Mouse (Mus musculus) CD4-positive, CD25-positive, alpha-beta regulatory T cell, adult 4 months (primary cell): ENCODE data around the gene Rps6kl1. TPM values are rescaled to one million over a fixed set of nuclear protein-coding genes. Genes with fewer than 3 reads are reported as not detected.
A peak's percentile ranks its signal among the peaks of the same experiment; 100 is the strongest.

ENCODE experiments used
- ATAC-seq: one replicate; pipeline ENCODE4 v1.8.0; 2017
- polyA plus RNA-seq, 2 experiments: library from polyadenylated mRNA; unstranded; fragments of 100-300 nt; shearing (Covaris generic); gene quantifications; one replicate each; pipeline ENCODE4 v1.2.1; 2017

The Rps6kl1 gene
- polyA plus RNA-seq, 2 experiments from 2014 or later, result 0.28 to 0.43 TPM

GRCm38 (mm10) chr12:85101521-85102106 lies 49.5 kb downstream of the Rps6kl1 start:
- ATAC-seq, result no peak

GRCm38 (mm10) chr12:85101001-85101400 lies 50.1 kb downstream of the Rps6kl1 start:
- no peak for ATAC-seq

DNA sequence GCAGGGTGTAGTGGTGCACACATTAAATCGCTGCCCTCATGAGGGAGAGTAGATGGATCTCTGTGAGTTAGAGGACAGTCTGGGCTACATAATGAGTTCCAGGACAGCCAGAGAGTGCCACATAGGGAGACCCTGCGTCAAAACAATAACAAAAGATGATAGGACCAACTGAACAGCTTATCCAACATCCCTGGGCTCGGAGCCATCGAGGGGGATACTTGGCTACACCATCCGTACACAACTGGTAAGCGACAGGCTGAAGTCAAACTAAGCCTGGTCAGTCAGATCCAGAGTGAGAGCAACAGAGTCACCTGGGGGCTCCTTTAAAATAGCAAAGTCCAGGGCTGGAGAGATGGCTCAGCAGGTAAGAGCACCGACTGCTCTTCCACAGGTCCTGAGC lies 55.2 kb downstream of the Rps6kl1 start:
- no peak for ATAC-seq

DNA sequence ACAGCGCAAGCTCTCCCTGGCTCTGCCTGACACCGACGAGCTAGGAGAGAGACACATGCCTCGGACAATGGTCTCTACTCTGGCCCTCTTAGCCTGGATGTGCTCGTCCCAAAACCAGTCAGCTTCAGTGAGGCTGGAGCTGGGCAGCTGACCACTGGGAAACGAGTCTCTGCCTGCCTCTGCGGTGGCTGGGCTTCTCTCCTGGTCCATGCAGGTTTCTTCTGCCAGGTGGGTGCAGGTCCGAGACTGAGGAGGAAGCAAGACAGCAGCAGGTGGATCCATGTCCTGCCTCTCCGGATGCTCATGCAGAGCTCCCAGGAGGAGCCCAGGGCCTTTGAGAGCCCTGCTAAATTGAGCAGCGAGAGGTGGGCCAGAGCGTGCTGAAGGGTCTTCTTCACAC lies 55.9 kb downstream of the Rps6kl1 start:
- no peak for ATAC-seq

DNA sequence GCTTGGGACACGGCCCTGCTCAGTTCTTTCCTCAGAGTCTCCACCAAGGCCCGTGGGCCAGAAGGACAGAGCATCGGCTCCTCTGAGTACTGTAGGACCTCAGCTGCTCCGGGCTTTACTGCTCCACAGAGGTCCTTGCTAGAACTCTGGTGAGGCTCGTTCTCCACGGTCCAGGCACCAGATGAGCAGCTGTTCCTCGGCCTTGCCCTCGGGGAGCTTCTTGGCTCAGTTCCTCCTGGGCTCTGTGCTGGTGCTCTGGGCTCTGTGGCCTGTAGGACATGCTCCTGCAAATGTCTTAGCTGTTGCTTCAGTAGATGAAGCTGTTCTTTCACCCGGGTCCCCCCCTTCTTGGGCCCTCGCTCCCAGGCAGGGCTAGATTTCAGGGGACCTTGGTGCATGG lies 56.4 kb downstream of the Rps6kl1 start:
- ATAC-seq, result no peak

DNA sequence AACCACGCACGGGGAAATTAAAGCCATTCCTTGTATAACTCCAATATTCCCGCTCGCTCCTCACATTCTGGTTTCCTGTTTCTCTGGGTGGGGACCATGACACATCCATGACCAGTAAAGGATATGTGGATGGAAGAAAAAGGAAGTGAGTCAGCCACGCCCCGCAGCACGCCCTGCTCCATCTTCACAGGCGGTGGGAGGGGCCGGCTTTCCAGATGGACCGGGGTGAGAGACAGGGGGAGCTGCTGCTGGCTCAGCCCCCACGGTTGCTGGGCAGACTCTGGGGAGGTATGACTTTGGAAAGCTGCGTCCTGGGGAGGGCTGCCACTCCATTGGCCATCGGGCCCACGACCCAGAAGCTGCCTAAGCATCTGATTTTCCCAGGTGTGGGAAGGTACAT lies 57.1 kb downstream of the Rps6kl1 start:
- ATAC-seq, result no peak

DNA sequence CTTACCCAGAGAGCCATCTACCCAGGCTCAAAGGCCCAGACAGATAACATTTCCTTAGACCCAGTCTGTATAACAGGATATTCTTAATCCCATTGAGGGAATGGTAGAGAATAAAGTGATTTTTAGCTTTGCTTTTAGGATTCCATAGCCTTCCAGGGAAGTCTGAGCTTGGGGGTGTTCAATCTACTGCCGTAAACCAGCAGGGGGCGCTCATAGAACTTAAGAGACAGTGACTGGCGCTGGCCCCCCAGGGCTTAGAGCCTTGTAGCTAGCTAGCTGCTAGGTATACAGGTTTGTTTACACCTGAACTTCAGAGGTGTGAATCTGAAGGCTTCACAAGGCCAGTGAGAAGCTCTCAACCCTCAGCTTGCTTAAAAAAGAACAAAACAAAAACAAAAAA lies 58.9 kb downstream of the Rps6kl1 start:
- ATAC-seq, result peak; percentile 62

DNA sequence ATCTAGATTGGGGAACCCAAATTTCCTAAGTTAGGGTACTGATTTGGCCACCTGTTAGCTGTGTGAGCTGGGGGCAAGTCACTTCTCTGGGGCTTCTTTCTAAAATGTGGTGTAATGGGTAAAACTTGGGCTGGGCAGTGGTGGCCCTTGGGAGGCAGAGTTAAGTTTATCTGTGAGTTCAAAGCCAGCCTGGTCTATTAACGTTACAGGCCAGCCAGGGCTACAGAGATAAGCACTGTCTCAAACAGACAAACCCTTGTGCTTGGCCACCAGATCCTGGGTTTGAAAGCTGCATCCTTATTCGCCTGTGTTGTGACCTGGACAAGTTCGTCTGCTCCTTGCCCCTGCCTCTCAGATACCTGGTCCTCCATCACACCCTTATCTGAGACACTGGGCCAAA lies 59.9 kb downstream of the Rps6kl1 start:
- ATAC-seq, result no peak

DNA sequence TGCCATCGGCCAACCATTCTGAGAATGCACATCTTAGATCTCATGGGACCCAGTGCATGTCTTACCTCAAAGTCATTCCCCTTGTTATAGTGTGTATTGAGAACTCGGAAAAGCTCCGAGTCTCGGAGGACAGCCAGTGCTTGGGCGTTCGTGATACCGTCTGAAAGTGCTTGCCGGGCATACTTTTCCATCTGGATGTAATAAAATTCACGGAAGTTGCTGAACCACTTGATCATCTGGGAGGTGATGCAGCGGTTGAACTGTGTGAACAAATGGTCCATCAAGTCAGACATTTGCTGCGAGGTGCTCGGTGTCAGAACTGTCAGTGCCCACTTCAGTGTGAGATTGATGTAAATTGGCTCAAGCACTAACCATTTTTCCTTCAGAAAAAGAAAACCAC lies 63.2 kb downstream of the Rps6kl1 start:
- ATAC-seq, result no peak

Other genes starting within 250 kb of the Rps6kl1 start
- gene Fcf1, start 180.4 kb downstream of the Rps6kl1 start, polyA plus RNA-seq, result 100 to 1,000 TPM; 189 to 203 TPM
- 10 to 100 TPM; 28.4 to 28.7 TPM for gene Arel1, start 180.4 kb downstream of the Rps6kl1 start, polyA plus RNA-seq
- 10 to 100 TPM; 35.5 to 43.3 TPM for gene Ylpm1, start 154.9 kb downstream of the Rps6kl1 start, polyA plus RNA-seq
- 1 to 10 TPM; 3.4 to 5.5 TPM for gene Prox2, start 40.5 kb downstream of the Rps6kl1 start, polyA plus RNA-seq
- gene Dlst, start 40.4 kb downstream of the Rps6kl1 start, polyA plus RNA-seq, result 10 to 100 TPM; 57.2 to 73.7 TPM
- gene Pgf, start 26.5 kb upstream of the Rps6kl1 start, polyA plus RNA-seq, result not detected
- gene Eif2b2, start 68.2 kb upstream of the Rps6kl1 start, polyA plus RNA-seq, result 10 to 100 TPM; 67.3 to 94.7 TPM
- gene Mlh3, start 119.3 kb upstream of the Rps6kl1 start, polyA plus RNA-seq, result 10 to 100 TPM; 11.9 to 17.2 TPM
- gene Acyp1, start 137.2 kb upstream of the Rps6kl1 start, polyA plus RNA-seq, result 10 to 100 TPM; 55.7 to 59.0 TPM
- under 1 TPM; 0.39 to 0.65 TPM for gene Zc2hc1c, start 137.3 kb upstream of the Rps6kl1 start, polyA plus RNA-seq
- 10 to 100 TPM; 11.2 to 13.9 TPM for gene Nek9, start 188.1 kb upstream of the Rps6kl1 start, polyA plus RNA-seq
- 100 to 1,000 TPM; 211 to 243 TPM for gene Tmed10, start 223.6 kb upstream of the Rps6kl1 start, polyA plus RNA-seq